Mouse (Mus musculus) ES-E14 (cell line): ENCODE measurements at regions not wholly inside any gene's neighbourhood (a gene's known extent, or its start where the extent isn't known, plus 50 kb on each side); places are given as distances from the start of the nearest gene placed in this dataset.

Source experiments
- DNase-seq: peaks from one replicate; pipeline ENCODE4 v3.0.0-alpha.2; 2013; ENCODE audit warnings: low read depth, low spot score
- H3K27ac ChIP-seq: 2 replicates; pipeline ENCODE4 v1.5.1; 2012; ENCODE audit warnings: low read depth, mild to moderate bottlenecking, low read length, moderate library complexity, mixed read lengths; ENCODE audit not compliant: poor library complexity, insufficient read depth, severe bottlenecking
- H3K36me3 ChIP-seq: 2 replicates; pipeline ENCODE4 v1.6.1; 2012; ENCODE audit warnings: mild to moderate bottlenecking, low read length, moderate library complexity, mixed read lengths; ENCODE audit not compliant: control insufficient read depth, poor library complexity, insufficient read depth, severe bottlenecking
- H3K4me1 ChIP-seq, 2 experiments: fragments of 150-350 bp in 1 of 2; sonication (generic) in 1 of 2; 2 replicates each; pipeline ENCODE4 v1.6.1; 2012; ENCODE audit warnings: low read length in 2 of 2, mild to moderate bottlenecking in 1 of 2, mixed read lengths in 1 of 2; ENCODE audit not compliant: control insufficient read depth in 2 of 2, insufficient read depth in 2 of 2, poor library complexity in 1 of 2
- H3K4me3 ChIP-seq, 2 experiments: fragments of 150-350 bp in 1 of 2; sonication (generic) in 1 of 2; 2 replicates each; pipeline ENCODE4 v1.5.1; 2012; ENCODE audit warnings: low read length in 2 of 2, low read depth in 1 of 2, mild to moderate bottlenecking in 1 of 2, mixed read lengths in 1 of 2; ENCODE audit not compliant: insufficient read depth in 1 of 2, poor library complexity in 1 of 2, severe bottlenecking in 1 of 2
- H3K9ac ChIP-seq: 2 replicates; pipeline ENCODE4 v1.6.1; 2012; ENCODE audit warnings: low read depth, mild to moderate bottlenecking, low read length, mixed read lengths; ENCODE audit not compliant: poor library complexity, insufficient read depth, severe bottlenecking
- H3K9me3 ChIP-seq: fragments of 150-350 bp; sonication (generic); 2 replicates; pipeline ENCODE4 v1.6.1; 2012; ENCODE audit warnings: low read depth, mild to moderate bottlenecking, low read length; ENCODE audit not compliant: control insufficient read depth, insufficient read depth
- CHD2 ChIP-seq: IDR thresholded peaks from 2 replicates; pipeline ENCODE4 v1.6.1; 2014; ENCODE audit warnings: mild to moderate bottlenecking, low read depth, low read length, inconsistent platforms
- HCFC1 ChIP-seq: IDR thresholded peaks from 2 replicates; pipeline ENCODE4 v1.6.1; 2012; ENCODE audit warnings: low read length, inconsistent platforms, borderline replicate concordance; ENCODE audit not compliant: insufficient read depth
- MAFK ChIP-seq: IDR thresholded peaks from 2 replicates; pipeline ENCODE4 v1.6.1; 2014; ENCODE audit warnings: mild to moderate bottlenecking, low read depth, low read length, inconsistent platforms; ENCODE audit not compliant: insufficient read depth
- ZC3H11A ChIP-seq: IDR thresholded peaks from 2 replicates; pipeline ENCODE4 v1.6.1; 2012; ENCODE audit warnings: low read depth, mild to moderate bottlenecking, inconsistent platforms, low read length, borderline replicate concordance
- ZNF384 ChIP-seq: IDR thresholded peaks from 2 replicates; pipeline ENCODE4 v1.6.1; 2012; ENCODE audit warnings: low read depth, low read length, inconsistent platforms
- in situ Hi-C, 2 experiments: fragments of 600-800 bp; cut with MboI; formaldehyde crosslinking; loops; one replicate each; pipeline ENCODE4 v1.15.1; 2025; ENCODE audit warnings: low sequenced_read_pairs in 2 of 2, inconsistent platforms in 1 of 2; ENCODE audit not compliant: unreplicated experiment in 2 of 2

GRCm38 (mm10) chr10:93361654-93362195, 50.8 kb upstream of the Elk3 start:
- Histone ChIP-seq H3K27ac (no peak overlapping the region), H3K4me3 (no peak overlapping the region), H3K4me1 (peaks cover 2 to 11% of the 10 kb centered on the region in 2 experiments; a peak in 2 of 4 replicates), H3K9me3 (no peaks in the 10 kb centered on the region), H3K36me3 (peaks cover 1% of the 10 kb centered on the region; the same call in 1 of the 2 replicates), H3K9ac (no peak overlapping the region)
- no peak for TF ChIP-seq HCFC1
- TF ChIP-seq MAFK: no peak
- TF ChIP-seq ZC3H11A: no peak
- no peak for TF ChIP-seq ZNF384
- in situ Hi-C loops: no loop called here
- no peak for DNase-seq

- peak overlapping the region in 1 of 2 experiments; percentile 10; a peak in 1 of 4 replicates for H3K4me3 ChIP-seq
- H3K36me3 ChIP-seq: peaks cover 1% of the 10 kb centered on the region; the same call in 1 of the 2 replicates
- H3K27ac ChIP-seq: peak overlapping the region; percentile 89
- no peaks in the 10 kb centered on the region for H3K9me3 ChIP-seq
- DNase-seq: peak; percentile 47
- H3K9ac ChIP-seq: peak overlapping the region; percentile 51; the same call in 1 of the 2 replicates
- H3K4me1 ChIP-seq: peaks cover 2 to 11% of the 10 kb centered on the region in 2 experiments; a peak in 2 of 4 replicates
- no peak for TF ChIP-seq CHD2
- no peak for TF ChIP-seq ZC3H11A
- 0 out of 2 replicates have a peak, but pooled peaks have one; percentile 27 for TF ChIP-seq MAFK
- in situ Hi-C loops: no loop called here
Measured at GRCm38 (mm10) chr10:93364108-93364793, 53.3 kb upstream of the Elk3 start.

DNA sequence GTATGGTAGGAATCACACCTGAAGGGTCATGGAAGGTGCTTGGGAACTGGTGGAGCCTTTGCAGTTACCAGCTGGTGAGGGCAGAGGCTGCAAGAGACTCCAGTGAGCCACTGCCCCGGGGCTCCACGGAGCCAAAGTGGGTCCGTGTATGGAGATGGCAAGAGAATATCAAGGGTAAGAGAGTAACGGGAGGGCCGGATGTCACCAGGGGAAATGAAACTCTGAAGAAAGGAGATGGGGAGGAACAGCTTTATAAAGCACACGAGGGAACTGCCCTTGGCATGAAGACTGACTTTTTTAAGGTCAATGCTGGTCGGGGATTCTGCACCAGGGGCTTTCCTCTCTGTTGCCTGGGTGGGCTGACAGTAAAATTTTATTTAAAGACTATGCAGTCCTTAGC, 53.9 kb upstream of the Elk3 start:
- Histone ChIP-seq H3K4me1 (peaks cover 2 to 11% of the 10 kb centered on the region in 2 experiments; a peak in 2 of 4 replicates), H3K27ac (peak overlapping the region; percentile 80), H3K9ac (peak overlapping the region; percentile 51; the same call in 1 of the 2 replicates), H3K36me3 (peaks cover 1% of the 10 kb centered on the region; the same call in 1 of the 2 replicates), H3K4me3 (peak overlapping the region in 1 of 2 experiments; percentile 10; a peak in 1 of 4 replicates), H3K9me3 (no peaks in the 10 kb centered on the region)
- no peak for TF ChIP-seq CHD2
- no peak for DNase-seq
- in situ Hi-C loops: loop anchor here in 1 of 2 experiments (5.0 kb wide), 1 partner anchor 68 kb away; no protein-coding TSS in a partner anchor

DNA sequence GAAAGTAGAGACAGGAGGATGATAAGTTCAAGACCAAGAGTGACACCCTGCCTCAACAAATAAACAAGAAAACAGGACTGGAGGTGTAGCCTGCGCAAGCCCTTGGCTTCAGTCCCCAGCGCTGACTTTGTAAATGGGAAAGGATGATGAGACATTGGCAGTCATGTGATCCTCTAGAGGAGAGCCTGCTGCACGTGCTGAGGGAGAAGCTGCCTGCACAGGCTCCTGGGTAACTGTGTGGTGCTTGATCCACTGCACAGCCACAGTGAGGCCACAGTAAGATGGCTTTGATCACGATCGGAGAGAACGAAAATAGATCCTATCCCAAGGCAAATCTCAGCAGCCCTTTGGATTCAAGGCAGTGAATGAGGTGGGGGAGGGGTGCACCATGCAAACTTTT, 54.4 kb upstream of the Elk3 start:
- no peaks in the 10 kb centered on the region for H3K9me3 ChIP-seq
- H3K4me3 ChIP-seq: no peak overlapping the region
- peak; percentile 27 for DNase-seq
- no peak for TF ChIP-seq HCFC1
- TF ChIP-seq CHD2: no peak
- TF ChIP-seq ZNF384: peak; percentile 55; the same call in 1 of the 2 replicates
- in situ Hi-C loops: loop anchor here in 1 of 2 experiments (5.0 kb wide), 1 partner anchor 68 kb away; no protein-coding TSS in a partner anchor
- H3K36me3 ChIP-seq: peaks cover 1% of the 10 kb centered on the region; the same call in 1 of the 2 replicates
- peak overlapping the region; percentile 51; the same call in 1 of the 2 replicates for H3K9ac ChIP-seq
- H3K27ac ChIP-seq: peak overlapping the region; percentile 80; the same call in 1 of the 2 replicates
- peaks cover 2 to 11% of the 10 kb centered on the region in 2 experiments; a peak in 2 of 4 replicates for H3K4me1 ChIP-seq
